Mouse (Mus musculus) testis, postnatal 14 days (tissue): ENCODE measurements around the gene Rpl23.
"Not testable (repeated sequence)": the region's sequence is repeated elsewhere in the genome, so short reads cannot be mapped to it uniquely, and the experiment has no call there.

ENCODE experiments used
- DNase-seq: peaks from one replicate; pipeline ENCODE4 v3.0.0; 2021; ENCODE audit warnings: low spot score

Rpl23 gene

DNA sequence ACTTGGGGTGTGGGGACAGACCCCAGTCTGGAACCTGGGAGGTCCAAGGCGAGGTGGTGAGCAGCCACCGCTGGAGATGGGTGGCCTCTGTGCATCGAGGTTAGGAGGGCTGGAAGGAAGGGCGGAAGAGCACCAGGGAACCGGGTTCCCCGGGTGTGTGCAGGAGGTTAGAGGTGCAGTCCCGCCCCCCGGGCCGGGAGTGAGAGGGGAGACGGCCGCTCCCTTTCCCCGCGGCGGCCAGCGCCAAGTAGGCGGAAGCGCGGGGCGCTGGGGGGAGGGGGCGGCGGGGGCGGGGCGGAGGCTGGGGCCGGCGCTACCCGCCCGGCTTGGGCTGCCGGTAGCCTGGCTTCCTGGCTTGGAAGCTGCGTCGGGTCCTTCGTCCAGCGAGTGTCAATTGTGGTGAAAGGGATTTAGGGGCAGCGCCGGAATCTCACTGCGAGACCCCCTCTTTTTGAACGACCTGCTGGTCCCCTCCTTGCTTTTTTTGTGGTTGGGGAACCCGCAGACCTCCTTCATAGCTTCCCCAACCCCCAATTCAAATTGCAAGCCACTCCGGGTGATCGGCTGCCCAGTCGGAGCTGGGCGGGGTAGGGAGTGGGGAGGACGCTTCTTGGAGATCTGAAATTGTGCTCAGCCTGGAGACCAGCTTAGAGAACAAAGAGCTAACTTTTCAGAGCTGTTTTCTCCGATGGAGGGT lies 17.9 kb upstream of the Rpl23 start:
- peak; percentile 68 for DNase-seq

DNA sequence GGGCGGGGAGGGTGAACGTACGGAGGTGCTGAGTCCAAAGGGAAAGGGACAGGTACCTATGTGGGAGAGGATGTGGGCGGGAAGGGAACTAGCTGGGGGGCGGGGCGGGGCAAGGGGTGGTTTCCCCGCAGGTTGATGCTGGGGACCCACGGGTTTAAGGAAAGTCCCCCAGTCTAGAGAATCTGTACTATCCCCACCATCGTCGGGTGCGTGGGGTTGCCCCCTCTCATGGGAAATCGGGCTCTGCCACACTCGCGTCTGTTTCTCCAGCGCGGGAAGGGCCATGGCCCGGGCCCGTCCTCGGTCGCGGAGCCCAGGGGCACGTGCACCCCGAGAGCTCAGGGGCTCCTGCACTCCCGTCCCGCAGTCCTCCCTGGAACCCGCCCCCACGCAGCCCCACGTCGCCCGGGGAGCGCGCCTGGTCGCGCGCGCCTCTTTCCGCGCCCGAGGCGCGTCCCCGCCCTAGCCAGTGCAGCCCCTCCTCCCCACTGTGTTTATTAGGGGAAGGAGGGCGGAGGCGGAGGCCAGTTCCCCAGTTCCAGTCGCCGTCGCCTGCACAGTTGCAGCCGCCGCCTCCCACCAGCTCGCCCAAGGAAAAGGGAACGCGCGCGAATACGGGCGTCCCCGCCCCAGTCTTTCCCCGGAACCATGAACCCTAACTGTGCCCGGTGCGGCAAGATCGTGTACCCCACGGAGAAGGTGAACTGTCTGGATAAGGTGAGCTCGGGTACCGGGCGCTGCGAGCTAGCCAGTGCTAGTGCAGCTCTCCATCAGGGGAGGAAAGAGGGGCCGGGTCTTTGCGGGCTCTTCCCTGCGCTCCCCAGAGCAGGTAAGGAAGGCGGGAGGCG lies 17.1 kb upstream of the Rpl23 start:
- DNase-seq = peak; percentile 76

DNA sequence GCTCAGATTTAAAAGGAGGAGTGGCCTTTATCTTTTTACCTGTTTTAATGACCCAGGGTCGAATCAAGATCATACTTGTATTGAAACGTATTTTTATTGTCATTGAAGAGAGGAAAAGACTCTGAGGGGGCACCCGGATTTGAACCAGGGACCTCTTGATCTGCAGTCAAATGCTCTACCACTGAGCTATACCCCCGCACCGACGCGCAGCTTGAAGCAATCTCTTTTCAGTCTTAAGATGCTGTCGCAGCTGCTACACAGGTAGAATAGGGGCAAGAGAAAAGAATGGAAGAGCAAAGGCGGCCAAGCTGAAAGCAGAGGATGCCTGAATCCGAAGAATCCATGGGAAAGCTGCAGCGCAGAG lies 16.5 kb upstream of the Rpl23 start, which contains the start of gene Lasp1:
Gene Lasp1, plus strand, starts transcription at position 219 of the 364 bp plus-strand sequence.
- peak; percentile 82 for DNase-seq

- DNase-seq = no peak
Measured at GRCm38 (mm10) chr11:97798083-97798435, 15.8 kb upstream of the Rpl23 start.

GRCm38 (mm10) chr11:97797369-97798082 lies 15.3 kb upstream of the Rpl23 start:
- no peak for DNase-seq

- no peak for DNase-seq
Measured at GRCm38 (mm10) chr11:97796910-97797309, 14.7 kb upstream of the Rpl23 start.

GRCm38 (mm10) chr11:97793165-97793564 lies 10.9 kb upstream of the Rpl23 start:
- DNase-seq = no peak

GRCm38 (mm10) chr11:97790778-97791438 lies 8.7 kb upstream of the Rpl23 start:
- DNase-seq = not testable (repeated sequence)

DNA sequence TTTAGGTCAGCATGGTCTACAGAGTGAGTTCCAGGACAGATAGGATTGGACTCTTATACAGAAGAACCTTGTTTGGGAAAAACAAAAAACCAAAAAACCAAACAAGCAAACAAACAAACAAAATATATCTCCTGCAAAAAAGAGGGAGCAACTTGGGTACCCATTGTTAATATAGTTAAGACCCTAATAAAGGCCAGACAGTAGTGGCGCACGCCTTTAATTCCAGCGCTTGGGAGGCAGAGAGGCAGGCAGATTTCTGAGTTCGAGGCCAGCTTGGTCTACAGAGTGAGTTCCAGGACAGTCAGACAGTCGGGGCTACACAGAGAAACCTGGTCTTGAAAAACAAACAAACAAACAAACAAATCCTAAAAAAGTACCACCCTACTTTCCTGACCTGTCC lies 7.5 kb upstream of the Rpl23 start:
- DNase-seq = no peak

- DNase-seq = no peak
Measured at GRCm38 (mm10) chr11:97787961-97788360, 5.7 kb upstream of the Rpl23 start.

DNA sequence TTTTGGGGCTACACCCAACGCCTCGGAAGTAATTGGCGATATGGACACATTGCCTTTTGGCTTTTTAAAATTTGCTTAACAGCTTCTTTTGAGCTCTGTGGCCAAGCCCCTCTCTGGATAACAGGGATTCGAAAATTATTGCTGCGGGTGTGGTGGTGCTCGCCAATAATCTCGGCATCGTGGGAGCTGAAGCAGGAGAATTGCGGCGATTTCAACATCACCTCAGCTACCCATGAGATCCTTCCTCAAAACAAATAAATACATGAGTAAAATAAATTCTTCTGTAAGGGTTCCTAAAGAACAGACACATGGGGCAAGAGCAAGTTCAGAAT lies 293 bp upstream of the Rpl23 start:
- DNase-seq = no peak

- DNase-seq = no peak
Measured at GRCm38 (mm10) chr11:97781478-97781831, 782 bp downstream of the Rpl23 start.

- no peak for DNase-seq
Measured at GRCm38 (mm10) chr11:97779968-97780701, 2.1 kb downstream of the Rpl23 start.

- DNase-seq = no peak
Measured at GRCm38 (mm10) chr11:97778918-97779317, 3.3 kb downstream of the Rpl23 start.

DNA sequence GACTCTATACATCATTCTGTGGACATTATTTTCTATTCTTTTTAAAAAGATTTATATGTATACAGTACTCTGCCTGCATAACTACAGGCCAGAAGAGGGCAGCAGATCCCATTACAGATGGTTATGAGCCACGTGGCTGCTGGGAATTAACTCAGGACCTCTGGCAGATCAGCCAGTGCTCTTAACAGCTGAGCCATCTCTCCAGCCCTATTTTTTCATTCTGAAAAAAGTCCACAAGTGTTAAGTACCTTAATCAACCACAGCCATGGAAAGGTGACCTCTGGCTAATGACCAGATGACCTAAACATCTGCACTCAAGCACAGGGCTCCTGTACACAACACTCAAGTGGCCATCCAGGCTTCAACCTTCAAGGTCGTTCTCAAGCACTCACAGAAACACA lies 5.1 kb downstream of the Rpl23 start:
- DNase-seq = no peak

DNA sequence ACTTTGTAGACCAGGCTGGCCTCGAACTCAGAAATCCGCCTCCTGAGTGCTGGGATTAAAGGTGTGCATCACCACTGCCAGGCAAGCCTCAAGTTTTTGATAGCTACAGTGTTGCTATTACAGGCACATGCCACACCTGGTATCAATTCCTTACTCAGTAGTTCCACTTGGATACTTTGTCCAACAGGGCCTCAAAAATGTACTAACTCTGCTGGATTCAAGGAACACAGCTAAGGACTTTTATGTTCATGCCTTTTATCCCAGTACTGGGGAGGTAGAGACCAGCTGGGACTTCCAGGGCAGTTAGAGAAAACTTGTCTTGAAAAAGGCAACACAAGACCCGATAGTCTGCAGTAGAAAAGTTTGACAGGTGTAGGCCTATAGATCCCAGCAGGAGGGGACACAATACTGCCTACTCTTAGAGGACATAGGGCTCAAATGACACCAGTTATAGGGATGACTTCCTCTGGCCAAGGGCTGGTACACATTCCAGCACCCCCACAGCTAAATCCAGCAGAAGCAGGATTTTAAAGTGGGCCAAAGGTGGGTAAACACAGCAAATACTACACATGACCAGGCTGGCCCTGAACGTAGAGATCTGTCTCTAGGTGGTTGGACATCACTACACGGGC lies 5.6 kb downstream of the Rpl23 start:
- DNase-seq = peak; percentile 71

- DNase-seq = no peak
Measured at GRCm38 (mm10) chr11:97775808-97776496, 6.3 kb downstream of the Rpl23 start, which contains the start of gene 1700001P01Rik. TSS of gene 1700001P01Rik (minus strand) at chr11:97775918.

DNA sequence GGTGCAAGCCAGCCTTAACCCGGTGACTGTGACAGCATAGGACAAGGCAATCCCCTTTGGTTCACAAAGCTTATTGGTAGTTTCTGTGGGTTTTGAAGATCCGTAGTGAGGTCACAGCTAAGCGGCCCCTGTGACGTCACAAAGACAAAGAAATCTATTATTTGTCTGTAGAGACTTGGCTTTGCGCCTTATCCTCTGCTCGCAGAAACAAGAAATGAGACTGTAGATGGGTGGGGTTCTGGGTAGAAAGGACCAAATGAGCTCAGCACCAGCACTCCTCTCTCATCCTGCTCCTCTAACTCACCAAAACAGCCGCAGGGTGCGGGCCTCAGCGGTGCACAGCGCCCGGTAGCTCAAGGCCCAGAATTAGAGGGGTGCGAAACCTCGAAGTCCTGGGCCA lies 7.1 kb downstream of the Rpl23 start:
- DNase-seq = no peak

DNA sequence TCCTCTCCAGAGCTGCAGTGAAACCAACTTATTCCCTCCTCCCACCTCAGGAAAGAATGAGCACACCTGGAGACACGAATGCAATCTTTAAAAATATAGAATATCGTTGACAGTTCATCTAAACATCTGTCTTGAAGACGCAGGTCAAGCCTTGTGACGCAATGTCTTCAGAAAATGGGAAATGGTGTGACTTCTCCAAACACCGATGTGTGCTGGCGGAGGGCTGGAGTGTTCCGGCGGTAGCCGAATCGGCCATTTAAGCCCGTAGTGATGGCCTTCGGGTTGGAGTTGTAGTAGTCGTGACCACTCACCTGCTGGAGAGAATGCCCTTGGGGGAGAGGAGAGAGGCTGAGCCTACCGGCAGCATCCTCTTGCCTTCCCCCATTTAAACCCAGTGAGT lies 10.8 kb downstream of the Rpl23 start:
- DNase-seq = no peak

- DNase-seq = no peak
Measured at GRCm38 (mm10) chr11:97769704-97770103, 12.5 kb downstream of the Rpl23 start.
